Mouse (Mus musculus): Measurements from ENCODE around the gene Gm266. TPM values are rescaled to one million over a fixed set of nuclear protein-coding genes. Genes with fewer than 3 reads are reported as not detected.
A peak's percentile ranks its signal among the peaks of the same experiment; 100 is the strongest.
"Not testable (repeated sequence)": the region's sequence is repeated elsewhere in the genome, so short reads cannot be mapped to it uniquely, and the experiment has no call there.

Gene Gm266
- 1 to 10 TPM; 3.6 to 6.6 (median 4.6) TPM for total RNA-seq (2022)

DNA sequence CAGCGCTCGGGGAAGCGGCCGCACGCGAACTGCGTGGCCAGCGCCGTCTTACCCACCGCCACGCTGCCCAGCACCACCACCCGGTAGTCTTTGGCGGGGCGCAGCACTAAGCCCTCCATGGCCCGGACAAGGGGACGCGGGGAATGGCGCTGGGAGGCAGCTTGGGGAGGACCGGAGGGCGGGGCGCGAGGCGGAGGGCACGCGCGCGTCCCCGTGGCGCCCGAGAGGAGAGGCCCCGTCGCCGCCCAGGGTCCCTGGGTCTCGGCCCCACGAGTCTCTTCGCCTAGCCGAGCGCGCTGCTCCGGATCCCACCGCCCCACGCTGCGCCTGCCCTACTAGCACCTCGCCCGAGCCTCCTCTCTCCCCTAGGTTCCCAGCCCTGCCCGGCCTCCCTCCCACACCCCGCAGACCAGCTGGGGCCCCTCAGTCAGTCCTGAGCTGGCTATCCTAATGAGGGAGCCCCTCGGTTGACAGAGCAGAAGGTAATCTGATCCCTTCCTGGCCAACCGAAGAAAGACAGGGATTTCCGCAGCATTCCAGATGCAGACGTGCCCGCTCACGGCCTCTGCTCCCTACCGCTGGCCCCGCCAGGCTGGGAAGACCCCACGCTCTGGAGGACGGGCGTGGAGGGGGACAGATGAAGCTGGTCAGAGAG lies at the start of gene Gm266:
TSS of gene Gm266 (minus strand) at position 172 of the 655 bp plus-strand sequence.
- DNase-seq (ENCODE audit: low spot score in 2 of 2) = no peak

DNA sequence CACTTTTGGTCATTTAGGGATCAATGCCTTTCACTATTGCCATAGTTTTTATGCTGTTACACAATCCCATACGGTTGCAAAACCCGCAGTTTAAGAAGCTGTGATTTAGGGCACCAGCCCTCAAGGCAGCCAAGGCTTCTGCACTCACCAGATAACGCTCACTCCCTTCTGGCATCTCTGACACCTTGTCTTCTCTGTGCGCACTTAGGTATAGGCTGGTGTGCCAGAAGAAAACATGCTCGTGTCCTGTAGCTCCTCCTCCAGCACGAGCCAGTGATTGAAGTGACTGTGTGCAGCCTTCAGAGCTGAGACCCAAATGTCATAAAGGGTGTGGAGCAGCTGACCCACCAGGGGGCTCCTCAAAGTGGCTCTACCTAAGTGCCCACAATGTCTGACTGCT lies 49.7 kb upstream of the Gm266 start:
- no peak for DNase-seq (ENCODE audit: low spot score in 2 of 2)

GRCm38 (mm10) chr12:111533096-111533794 lies 47.6 kb upstream of the Gm266 start:
- no peak for DNase-seq (ENCODE audit: low spot score in 2 of 2)

DNA sequence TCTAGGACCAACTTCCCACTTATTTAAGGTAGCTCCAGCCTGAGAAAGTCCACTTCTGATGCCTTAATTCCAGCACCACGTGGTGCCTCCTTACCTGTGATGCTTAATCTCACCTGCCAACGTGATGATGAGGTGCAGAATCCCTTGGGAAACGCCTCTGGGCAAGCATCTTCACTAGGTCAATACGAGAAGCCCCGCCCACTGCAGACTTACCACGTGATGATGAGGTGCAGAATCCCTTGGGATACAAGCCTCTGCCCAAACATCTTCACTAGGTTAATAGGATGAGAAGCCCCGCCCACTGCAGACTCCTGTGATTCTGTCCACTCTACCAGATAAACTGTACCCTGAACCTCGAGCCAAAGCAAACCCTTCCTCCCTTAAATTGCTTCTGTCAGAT lies 43.6 kb upstream of the Gm266 start:
- no peak for DNase-seq (ENCODE audit: low spot score in 2 of 2)

GRCm38 (mm10) chr12:111527643-111528281 lies 42.1 kb upstream of the Gm266 start:
- no peak for DNase-seq (ENCODE audit: low spot score in 2 of 2)

GRCm38 (mm10) chr12:111524883-111525282 lies 39.3 kb upstream of the Gm266 start:
- DNase-seq (ENCODE audit: low spot score in 2 of 2) = no peak

- DNase-seq (ENCODE audit: low spot score in 2 of 2) = no peak
Measured at GRCm38 (mm10) chr12:111524469-111524868, 38.8 kb upstream of the Gm266 start.

- DNase-seq (ENCODE audit: low spot score in 2 of 2) = no peak
Measured at GRCm38 (mm10) chr12:111520994-111521393, 35.4 kb upstream of the Gm266 start.

DNA sequence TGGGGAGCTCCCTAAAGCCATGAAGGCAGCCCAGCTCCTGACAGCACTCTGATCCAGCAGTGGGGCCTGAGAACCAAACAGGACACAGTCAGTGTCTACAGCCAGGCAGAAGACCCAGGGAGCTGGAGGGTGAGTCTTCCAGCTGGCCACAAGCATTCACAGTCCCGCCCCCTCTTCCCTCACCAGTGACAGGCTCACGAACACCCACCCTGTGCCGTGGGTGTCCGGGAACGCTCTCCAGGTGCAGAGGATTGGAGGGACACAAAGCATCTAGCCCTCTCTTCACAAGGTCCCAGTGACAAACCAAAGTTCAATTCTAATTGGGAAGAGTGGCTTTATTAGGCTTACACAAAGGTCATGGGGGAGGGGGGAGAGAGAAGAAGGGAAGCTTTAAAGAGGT lies 34.2 kb upstream of the Gm266 start:
- no peak for DNase-seq (ENCODE audit: low spot score in 2 of 2)

DNA sequence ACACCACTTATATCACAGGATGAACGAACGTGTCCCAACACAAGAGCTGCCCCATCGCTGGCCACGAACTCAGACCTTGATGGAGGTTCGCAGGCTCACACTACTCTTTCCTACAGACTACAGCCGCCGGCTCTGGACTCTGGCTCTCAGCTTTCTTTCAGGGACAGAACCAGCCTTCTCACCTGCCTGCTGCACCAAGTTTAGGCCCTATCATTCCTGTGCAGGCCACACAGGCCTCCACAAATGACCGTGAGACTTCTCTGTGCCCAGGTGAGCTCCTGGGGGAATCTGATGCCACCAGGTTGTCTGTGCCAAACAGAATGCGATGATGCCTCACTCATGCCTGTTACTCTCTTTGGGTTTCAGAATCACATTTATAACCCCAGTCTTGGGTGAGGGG lies 32.8 kb upstream of the Gm266 start:
- no peak for DNase-seq (ENCODE audit: low spot score in 2 of 2)

GRCm38 (mm10) chr12:111517901-111518300 lies 32.3 kb upstream of the Gm266 start:
- no peak for DNase-seq (ENCODE audit: low spot score in 2 of 2)

DNA sequence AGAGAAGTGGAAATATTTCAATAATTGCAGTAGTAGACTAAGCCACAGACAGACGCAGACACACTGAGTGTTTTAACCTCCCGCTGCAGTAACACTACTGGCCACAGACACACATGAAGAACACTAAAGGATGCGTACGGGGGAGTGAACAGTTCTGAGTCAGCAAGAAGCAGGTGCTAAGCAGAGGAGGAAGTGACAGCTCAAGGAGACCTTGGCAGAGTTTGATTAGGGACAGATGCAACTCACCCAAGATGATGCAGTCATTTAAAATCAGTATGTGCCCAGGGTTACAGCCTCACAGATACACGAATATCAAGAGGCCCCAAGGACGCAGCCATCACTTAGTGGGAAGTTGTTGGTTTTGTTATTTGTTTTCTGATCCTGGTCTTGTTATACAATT lies 31.2 kb upstream of the Gm266 start:
- no peak for DNase-seq (ENCODE audit: low spot score in 2 of 2)

GRCm38 (mm10) chr12:111515920-111516319 lies 30.3 kb upstream of the Gm266 start:
- no peak for DNase-seq (ENCODE audit: low spot score in 2 of 2)

DNA sequence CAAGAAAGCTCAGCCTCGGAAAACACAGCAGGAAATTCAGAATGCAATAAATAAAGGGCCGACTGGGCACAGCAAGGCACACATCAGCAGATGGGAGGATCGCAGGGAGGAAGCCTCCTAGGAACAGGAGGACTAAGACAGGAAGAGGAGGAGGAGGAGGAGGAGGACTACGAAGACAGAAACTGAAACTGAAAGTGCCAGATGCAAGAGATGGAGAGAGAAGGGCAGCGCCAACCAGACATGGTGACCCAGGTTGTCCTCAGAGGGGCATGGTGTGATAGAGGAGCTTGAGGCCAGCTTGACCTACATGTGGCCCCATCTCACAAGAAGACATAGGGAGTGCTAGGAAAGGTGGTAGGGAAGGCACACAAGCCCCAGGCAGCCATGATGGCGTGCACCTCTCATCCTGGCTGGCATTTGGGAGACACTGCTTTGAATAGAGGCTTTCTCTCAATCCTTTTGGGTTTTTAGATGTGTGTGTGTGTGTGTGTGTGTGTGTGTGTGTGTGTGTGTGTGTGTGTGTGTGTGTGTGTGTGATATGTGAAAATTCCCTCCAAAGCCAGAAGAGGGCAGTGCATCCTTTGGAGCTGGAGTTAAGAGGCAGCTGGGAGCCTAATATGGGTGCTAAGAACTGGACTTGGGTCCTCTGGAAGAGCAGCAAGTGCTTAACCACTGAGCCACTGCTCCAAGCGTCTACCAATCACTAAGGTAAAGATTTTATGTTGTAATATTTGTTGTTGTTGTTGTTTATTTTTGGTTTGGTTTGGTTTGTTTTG lies 29.4 kb upstream of the Gm266 start:
- no peak for DNase-seq (ENCODE audit: low spot score in 2 of 2)

- DNase-seq (ENCODE audit: low spot score in 2 of 2) = no peak
Measured at GRCm38 (mm10) chr12:111514231-111514792, 28.7 kb upstream of the Gm266 start.

GRCm38 (mm10) chr12:111513673-111514072 lies 28.1 kb upstream of the Gm266 start:
- peak; percentile 35 to 75 for DNase-seq (ENCODE audit: low spot score in 2 of 2)

DNA sequence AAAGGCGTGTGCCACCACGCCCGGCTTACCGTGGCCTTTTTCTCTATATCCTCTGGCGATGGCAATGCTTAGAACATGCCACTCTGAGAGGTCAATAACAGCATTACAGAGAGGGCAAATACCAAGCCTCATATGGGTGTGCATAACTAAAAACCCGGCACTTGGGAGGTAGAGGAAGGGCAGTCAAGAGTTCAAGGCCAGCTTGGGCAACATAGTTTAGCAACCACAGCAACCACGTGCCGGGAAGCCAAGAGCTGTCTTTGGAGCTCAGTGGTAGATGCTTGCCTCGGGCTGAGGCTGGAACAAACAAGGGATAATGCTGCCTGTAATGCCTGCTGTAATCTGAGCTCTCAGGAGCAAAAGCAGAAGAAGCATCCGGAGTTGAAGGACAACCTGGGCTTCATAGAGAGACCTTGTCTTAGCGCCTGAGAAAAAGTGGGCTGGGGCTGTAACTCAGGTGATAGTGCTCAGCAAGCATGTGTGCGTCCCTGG lies 27.0 kb upstream of the Gm266 start:
- DNase-seq (ENCODE audit: low spot score in 2 of 2) = no peak

GRCm38 (mm10) chr12:111508438-111508837 lies 22.8 kb upstream of the Gm266 start:
- not testable (repeated sequence) for DNase-seq (ENCODE audit: low spot score in 2 of 2)

DNA sequence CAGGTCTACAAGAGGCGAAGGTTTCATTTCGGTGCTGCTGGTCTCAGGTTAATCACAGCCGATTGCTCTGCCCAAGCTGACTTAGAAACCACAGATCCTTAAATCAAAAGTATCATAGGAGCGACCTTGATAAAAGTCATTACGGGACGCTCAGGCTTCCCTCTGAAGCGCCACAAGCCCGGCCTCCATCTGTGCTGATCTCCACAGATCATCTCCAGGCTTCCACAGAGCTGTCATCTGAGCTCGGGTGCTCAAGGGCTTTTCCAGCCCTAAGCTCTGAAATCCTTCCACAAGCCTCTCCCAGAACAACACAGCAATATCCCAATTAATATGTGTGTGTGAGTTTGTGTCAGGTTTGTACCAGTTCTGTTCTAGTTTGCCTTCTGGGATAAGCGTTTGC lies 22.3 kb upstream of the Gm266 start:
- no peak for DNase-seq (ENCODE audit: low spot score in 2 of 2)

GRCm38 (mm10) chr12:111507001-111507400 lies 21.4 kb upstream of the Gm266 start:
- no peak for DNase-seq (ENCODE audit: low spot score in 2 of 2)

DNA sequence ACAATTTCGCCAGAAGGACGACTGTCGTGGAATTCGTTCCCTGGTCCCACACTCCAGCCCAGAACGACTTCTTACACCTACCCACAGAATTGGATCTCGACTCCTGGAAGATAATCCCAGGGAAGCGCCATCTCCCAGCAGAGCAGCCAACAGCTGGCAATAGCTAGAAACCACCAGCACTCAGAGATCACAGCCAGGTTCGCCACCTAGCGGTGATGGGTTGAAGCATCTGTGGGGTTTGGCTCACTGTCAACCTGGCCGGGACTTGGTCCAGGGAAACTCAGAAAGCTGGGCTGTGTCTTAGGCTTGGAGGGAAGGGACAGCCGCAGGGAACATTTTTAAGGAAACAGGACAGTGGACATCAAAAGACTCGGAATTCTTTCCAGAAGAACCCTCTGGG lies 19.3 kb upstream of the Gm266 start:
- DNase-seq (ENCODE audit: low spot score in 2 of 2) = peak; percentile 91 to 97

All from layer of hippocampus, adult 8-10 months (tissue).